Mouse (Mus musculus): ENCODE data around the gene Shc2. TPM values are rescaled to one million over a fixed set of nuclear protein-coding genes. Genes with fewer than 3 reads are reported as not detected.

The Shc2 gene
- total and polyA plus RNA-seq, 3 experiments = 1.9 to 2.9 (median 2.1) TPM

DNA sequence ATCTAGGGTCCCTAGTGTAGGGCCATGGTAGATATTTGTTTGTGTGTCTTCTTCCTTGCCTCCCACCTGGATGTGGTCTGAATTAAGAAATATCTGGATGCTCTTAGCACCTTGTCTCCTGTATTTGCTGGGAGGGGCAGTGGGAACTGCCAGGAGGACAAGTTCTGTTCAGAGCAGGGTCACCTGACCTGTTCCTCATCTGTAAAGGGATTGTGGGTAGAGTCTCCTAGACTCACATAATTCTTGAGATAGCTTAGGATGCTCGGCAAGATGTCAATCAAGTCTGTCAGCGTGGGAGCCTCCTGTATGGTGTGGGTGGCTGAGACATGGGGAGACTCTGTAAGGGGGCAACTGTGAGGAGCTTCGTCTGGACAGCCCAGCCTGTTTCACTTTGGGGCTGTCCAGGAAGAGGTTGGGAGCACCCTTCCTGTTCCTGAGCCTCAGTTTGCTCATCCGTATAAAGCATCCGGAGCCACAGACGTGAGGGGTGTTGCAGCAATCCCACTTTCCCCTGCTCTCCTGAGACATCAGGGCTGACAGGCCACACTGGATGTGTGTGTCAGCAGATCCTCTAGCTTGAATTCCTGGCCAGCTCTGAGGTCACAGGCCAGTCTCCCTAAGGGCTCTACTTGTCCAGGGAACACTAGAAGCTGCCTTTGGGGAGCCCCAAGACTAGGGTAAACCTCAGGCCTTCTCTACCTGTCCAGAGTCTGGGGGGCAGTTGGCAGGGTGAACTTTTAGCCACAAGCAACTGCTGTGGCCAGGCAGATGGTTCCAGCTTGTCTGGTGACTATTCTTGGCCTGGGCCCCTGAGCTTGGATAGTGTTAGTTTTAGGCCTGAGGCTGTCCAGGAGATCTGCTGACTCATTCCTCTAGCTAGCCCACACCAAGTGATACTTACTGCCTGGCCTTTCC is 46.3 kb upstream of the Shc2 start:
- Histone ChIP-seq H3K27me3 (ENCODE audit: control insufficient read depth, insufficient read depth, low read length) (no peaks in the 10 kb centered on the region), H3K27ac (peak overlapping the region; percentile 87), H3K4me1 (ENCODE audit: control insufficient read depth, insufficient read depth, low read length) (peaks cover 25% of the 10 kb centered on the region), H3K79me2 (replicated peaks; ENCODE audit: control insufficient read depth, insufficient read depth, low read length) (peaks cover 4% of the 10 kb centered on the region; the same call in 1 of the 2 replicates), H3K4me3 (peak overlapping the region; percentile 87), H3K36me3 (ENCODE audit: control insufficient read depth, insufficient read depth, low read length) (peaks cover 16% of the 10 kb centered on the region), H3K9ac (ENCODE audit: low read depth, low read length) (peak overlapping the region; percentile 82)
- intact Hi-C loops (cut with DNase I) = no loop called here
- WGBS = 17% methylated on average over 6 of the region's 6 CpGs
- DNase-seq = peak; percentile 68 to 81
- TF ChIP-seq POLR2A (IDR thresholded peaks at IDR 0.05; ENCODE audit: insufficient read depth, low read depth, low read length) (peak; percentile 30; the same call in 1 of the 2 replicates), CTCF (IDR thresholded peaks at IDR 0.05) (no peak), EP300 (IDR thresholded peaks at IDR 0.05; ENCODE audit: insufficient read depth, low read depth, low read length) (peak; percentile 87)

DNA sequence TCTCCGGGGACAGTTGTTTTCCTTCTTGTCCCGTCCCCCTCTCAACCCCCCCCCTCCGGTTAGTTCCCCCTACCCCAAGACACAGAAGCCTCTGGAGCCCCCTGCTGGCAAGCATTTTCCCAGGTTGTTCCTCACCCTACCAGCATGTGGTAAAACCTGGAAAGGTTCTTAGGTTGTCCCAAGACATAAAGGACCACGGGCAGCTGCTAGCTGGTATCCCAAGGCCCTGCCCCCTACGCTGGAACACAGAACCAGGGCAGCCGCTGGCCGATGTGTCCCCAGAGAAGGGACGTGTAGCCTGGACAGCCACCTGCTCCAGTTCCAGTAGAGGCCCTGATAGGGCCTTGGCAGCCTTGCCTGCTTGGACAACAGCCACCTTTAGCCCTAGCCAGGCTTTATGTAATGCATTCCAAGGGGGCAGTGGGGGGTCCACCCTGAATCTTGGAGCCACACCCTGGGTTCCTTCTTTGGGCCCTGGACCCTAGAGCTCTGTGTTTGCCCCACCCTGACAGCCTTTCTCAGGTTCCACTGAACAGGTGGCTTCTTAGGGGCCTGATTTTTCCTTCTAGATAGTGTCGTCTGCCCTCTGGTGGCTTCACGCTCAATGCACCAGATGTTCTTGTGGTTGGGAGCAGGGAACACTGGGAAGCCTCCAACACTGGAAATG is 45.3 kb upstream of the Shc2 start:
- peak overlapping the region; percentile 87 for H3K27ac ChIP-seq
- intact Hi-C loops (cut with DNase I) = no loop called here
- H3K4me3 ChIP-seq = peak overlapping the region; percentile 87
- H3K79me2 ChIP-seq (replicated peaks; ENCODE audit: control insufficient read depth, insufficient read depth, low read length) = peaks cover 4% of the 10 kb centered on the region; the same call in 1 of the 2 replicates
- peaks cover 25% of the 10 kb centered on the region for H3K4me1 ChIP-seq (ENCODE audit: control insufficient read depth, insufficient read depth, low read length)
- TF ChIP-seq POLR2A (IDR thresholded peaks at IDR 0.05; ENCODE audit: insufficient read depth, low read depth, low read length) = 0 out of 2 replicates have a peak, but pooled peaks have one; percentile 36
- TF ChIP-seq CTCF (IDR thresholded peaks at IDR 0.05) = peak; percentile 56
- TF ChIP-seq EP300 (IDR thresholded peaks at IDR 0.05; ENCODE audit: insufficient read depth, low read depth, low read length) = no peak
- DNase-seq = peak; percentile 70 to 76
- WGBS = 2% methylated on average over 10 of the region's 10 CpGs
- H3K27me3 ChIP-seq (ENCODE audit: control insufficient read depth, insufficient read depth, low read length) = no peaks in the 10 kb centered on the region
- H3K9ac ChIP-seq (ENCODE audit: low read depth, low read length) = peak overlapping the region; percentile 82
- H3K36me3 ChIP-seq (ENCODE audit: control insufficient read depth, insufficient read depth, low read length) = peaks cover 16% of the 10 kb centered on the region

DNA sequence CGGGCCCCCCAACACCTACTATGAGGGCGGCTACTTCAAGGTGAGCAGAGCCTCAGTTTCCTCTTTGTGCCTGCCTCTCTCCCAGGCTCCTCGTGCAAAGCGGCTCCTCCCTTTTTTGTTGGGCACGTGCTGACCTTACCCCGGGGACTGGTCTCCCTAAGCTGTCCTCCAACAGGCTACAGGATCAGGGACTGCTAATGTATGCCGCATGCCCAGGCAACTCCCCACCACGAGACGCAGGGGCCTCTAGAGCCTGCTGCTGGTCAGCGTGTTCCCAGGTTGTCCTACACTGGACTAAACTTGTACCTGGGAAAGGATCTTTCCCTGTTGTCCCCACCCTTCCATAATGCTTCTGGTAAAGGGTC is 44.8 kb upstream of the Shc2 start:
- Histone ChIP-seq H3K4me1 (ENCODE audit: control insufficient read depth, insufficient read depth, low read length) (peaks cover 23% of the 10 kb centered on the region), H3K27ac (peak overlapping the region; percentile 87), H3K79me2 (replicated peaks; ENCODE audit: control insufficient read depth, insufficient read depth, low read length) (peaks cover 4% of the 10 kb centered on the region; the same call in 1 of the 2 replicates), H3K36me3 (ENCODE audit: control insufficient read depth, insufficient read depth, low read length) (peaks cover 15% of the 10 kb centered on the region), H3K4me3 (peak overlapping the region; percentile 87), H3K9ac (ENCODE audit: low read depth, low read length) (peak overlapping the region; percentile 82), H3K27me3 (ENCODE audit: control insufficient read depth, insufficient read depth, low read length) (no peaks in the 10 kb centered on the region)
- DNase-seq = peak; percentile 40 to 54
- no peak for TF ChIP-seq EP300 (IDR thresholded peaks at IDR 0.05; ENCODE audit: insufficient read depth, low read depth, low read length)
- no peak for TF ChIP-seq POLR2A (IDR thresholded peaks at IDR 0.05; ENCODE audit: insufficient read depth, low read depth, low read length)
- TF ChIP-seq CTCF (IDR thresholded peaks at IDR 0.05) = no peak
- intact Hi-C loops (cut with DNase I) = no loop called here
- WGBS = under 1% methylated on average over 10 of the region's 10 CpGs

DNA sequence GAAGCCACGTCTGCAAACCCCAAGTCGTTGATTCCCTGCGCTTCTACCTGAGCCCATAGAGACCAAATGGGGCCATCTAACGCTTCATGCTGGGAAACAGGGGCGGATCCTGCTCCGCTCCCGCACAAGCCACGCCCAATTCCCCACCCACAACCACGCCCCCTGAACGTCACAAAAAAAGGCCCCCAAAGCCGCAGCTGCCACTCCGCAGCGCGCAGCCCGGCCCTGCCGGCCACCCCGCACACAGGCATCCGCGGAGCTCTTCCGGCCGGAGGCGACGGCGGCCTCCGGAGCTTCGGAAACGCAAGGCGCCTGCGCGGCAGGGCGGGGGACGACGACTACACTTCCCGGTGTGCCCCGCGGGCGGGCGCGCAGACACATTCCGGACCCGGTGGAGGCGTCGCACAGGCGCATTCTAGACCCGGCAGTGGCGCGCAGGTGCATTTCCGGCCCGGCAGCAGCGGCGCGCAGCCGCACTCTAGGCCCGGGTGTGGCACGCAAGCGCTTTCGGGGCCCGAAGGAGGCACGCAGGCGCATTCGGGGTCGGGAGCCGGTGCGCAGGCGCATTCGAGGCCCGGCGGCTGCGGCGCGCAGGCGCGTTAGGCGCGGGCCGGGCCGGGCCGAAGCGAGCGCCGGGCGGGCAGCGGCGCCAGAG is 44.0 kb upstream of the Shc2 start, which contains the start of gene Cdc34:
Gene Cdc34, plus strand, starts transcription at position 605 of the 655 bp plus-strand sequence.
- DNase-seq = peak; percentile 99 to 100
- peaks cover 9% of the 10 kb centered on the region; the same call in 1 of the 2 replicates for H3K36me3 ChIP-seq (ENCODE audit: control insufficient read depth, insufficient read depth, low read length)
- H3K79me2 ChIP-seq (replicated peaks; ENCODE audit: control insufficient read depth, insufficient read depth, low read length) = peaks cover 4% of the 10 kb centered on the region; the same call in 1 of the 2 replicates
- H3K9ac ChIP-seq (ENCODE audit: low read depth, low read length) = peak within 1 kb of the TSS; percentile 82
- peaks cover 21% of the 10 kb centered on the region for H3K4me1 ChIP-seq (ENCODE audit: control insufficient read depth, insufficient read depth, low read length)
- intact Hi-C loops (cut with DNase I) = loop anchor here (1.0 kb wide), 1 partner anchor 12 kb away; the partner anchor contains the start of gene Tpgs1
- H3K4me3 ChIP-seq = peak within 1 kb of the TSS; percentile 87
- WGBS = under 1% methylated on average over 83 of the region's 84 CpGs
- H3K27ac ChIP-seq = peak within 1 kb of the TSS; percentile 87
- no peaks in the 10 kb centered on the region for H3K27me3 ChIP-seq (ENCODE audit: control insufficient read depth, insufficient read depth, low read length)
- peak; percentile 60 for TF ChIP-seq CTCF (IDR thresholded peaks at IDR 0.05)
- TF ChIP-seq EP300 (IDR thresholded peaks at IDR 0.05; ENCODE audit: insufficient read depth, low read depth, low read length) = peak; percentile 14; the same call in 1 of the 2 replicates
- peak; percentile 94 for TF ChIP-seq POLR2A (IDR thresholded peaks at IDR 0.05; ENCODE audit: insufficient read depth, low read depth, low read length)

Measured in heart, adult 2 months (tissue).